Mouse (Mus musculus): ENCODE results near the gene Cacna1s. TPM values are rescaled to one million over a fixed set of nuclear protein-coding genes. Genes with fewer than 3 reads are reported as not detected.

Gene Cacna1s
- polyA plus RNA-seq, 1 experiment from 2014 or later: 1.2 TPM

DNA sequence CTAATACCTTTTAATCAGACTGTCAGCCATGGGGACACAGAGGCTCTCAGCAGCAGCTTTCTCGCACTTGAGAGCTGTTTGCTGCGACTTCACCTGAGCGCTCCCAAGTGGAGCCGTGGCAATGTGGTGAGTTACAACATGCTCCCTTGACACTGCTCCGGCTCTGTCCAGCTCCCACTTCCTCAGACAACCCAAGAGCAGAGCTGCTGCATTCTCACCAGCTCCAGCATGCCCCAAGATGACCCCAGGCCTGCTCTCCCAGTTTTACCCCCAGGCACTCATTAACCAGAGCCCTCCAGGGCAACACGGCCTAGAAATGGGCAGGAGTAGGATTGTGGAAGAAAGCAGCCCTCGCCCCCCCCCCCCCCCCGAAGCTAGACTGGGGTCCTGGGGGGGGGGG is 20.9 kb upstream of the Cacna1s start:
- Histone ChIP-seq H3K4me1 (peaks cover 7% of the 10 kb centered on the region; the same call in 1 of the 2 replicates), H3K27ac (no peak overlapping the region), H3K9me3 (no peaks in the 10 kb centered on the region), H3K4me2 (replicated peaks) (no peak overlapping the region), H3K36me3 (peaks cover 85% of the 10 kb centered on the region), H3K4me3 (no peak overlapping the region), H3K9ac (no peak overlapping the region), H3K27me3 (no peaks in the 10 kb centered on the region)
- ATAC-seq (ENCODE audit: insufficient number of reproducible peaks, insufficient read depth, low FRiP score, low TSS enrichment): no peak
- 76% methylated on average over 7 of the region's 8 CpGs for WGBS

GRCm38 (mm10) chr1:136032961-136033360 is 19.6 kb upstream of the Cacna1s start:
- no peaks in the 10 kb centered on the region for H3K27me3 ChIP-seq
- no peaks in the 10 kb centered on the region for H3K9me3 ChIP-seq
- no peak overlapping the region for H3K9ac ChIP-seq
- H3K4me1 ChIP-seq: peaks cover 7% of the 10 kb centered on the region; the same call in 1 of the 2 replicates
- H3K4me3 ChIP-seq: no peak overlapping the region
- no peak for ATAC-seq (ENCODE audit: insufficient number of reproducible peaks, insufficient read depth, low FRiP score, low TSS enrichment)
- WGBS: 69% methylated on average over 7 of the region's 7 CpGs
- no peak overlapping the region for H3K27ac ChIP-seq
- no peak overlapping the region for H3K4me2 ChIP-seq (replicated peaks)
- H3K36me3 ChIP-seq: peaks cover 73% of the 10 kb centered on the region

GRCm38 (mm10) chr1:136038746-136039538 is 13.6 kb upstream of the Cacna1s start:
- Histone ChIP-seq H3K9me3 (no peaks in the 10 kb centered on the region), H3K4me2 (replicated peaks) (no peak overlapping the region), H3K9ac (no peak overlapping the region), H3K27ac (no peak overlapping the region), H3K27me3 (0 out of 2 replicates have a peak, but pooled peaks cover 3% of the 10 kb centered on the region), H3K4me3 (no peak overlapping the region), H3K36me3 (peaks cover 17% of the 10 kb centered on the region), H3K4me1 (peaks cover 15% of the 10 kb centered on the region)
- 78% methylated on average over 5 of the region's 5 CpGs for WGBS
- ATAC-seq (ENCODE audit: insufficient number of reproducible peaks, insufficient read depth, low FRiP score, low TSS enrichment): no peak

- Histone ChIP-seq H3K9me3 (no peaks in the 10 kb centered on the region), H3K36me3 (peaks cover 2% of the 10 kb centered on the region), H3K4me3 (0 out of 2 replicates have a peak overlapping the region, but pooled peaks have one; percentile 3), H3K9ac (no peak overlapping the region), H3K4me2 (replicated peaks) (peak overlapping the region; percentile 27), H3K4me1 (peaks cover 15% of the 10 kb centered on the region), H3K27me3 (0 out of 2 replicates have a peak, but pooled peaks cover 3% of the 10 kb centered on the region), H3K27ac (no peak overlapping the region)
- 14% methylated on average over 11 of the region's 11 CpGs for WGBS
- peak; percentile 61; the same call in 1 of the 2 replicates for ATAC-seq (ENCODE audit: insufficient number of reproducible peaks, insufficient read depth, low FRiP score, low TSS enrichment)
Measured at GRCm38 (mm10) chr1:136040452-136040851, 12.1 kb upstream of the Cacna1s start.

- H3K4me3 ChIP-seq: 0 out of 2 replicates have a peak overlapping the region, but pooled peaks have one; percentile 3
- H3K27me3 ChIP-seq: 0 out of 2 replicates have a peak, but pooled peaks cover 3% of the 10 kb centered on the region
- 31% methylated on average over 4 of the region's 4 CpGs for WGBS
- peak overlapping the region; percentile 27 for H3K4me2 ChIP-seq (replicated peaks)
- H3K9me3 ChIP-seq: no peaks in the 10 kb centered on the region
- no peak overlapping the region for H3K27ac ChIP-seq
- no peak overlapping the region for H3K9ac ChIP-seq
- H3K4me1 ChIP-seq: peaks cover 15% of the 10 kb centered on the region
- no peaks in the 10 kb centered on the region for H3K36me3 ChIP-seq
- no peak; the same call in 1 of the 2 replicates for ATAC-seq (ENCODE audit: insufficient number of reproducible peaks, insufficient read depth, low FRiP score, low TSS enrichment)
Measured at GRCm38 (mm10) chr1:136040874-136041273, 11.7 kb upstream of the Cacna1s start.

DNA sequence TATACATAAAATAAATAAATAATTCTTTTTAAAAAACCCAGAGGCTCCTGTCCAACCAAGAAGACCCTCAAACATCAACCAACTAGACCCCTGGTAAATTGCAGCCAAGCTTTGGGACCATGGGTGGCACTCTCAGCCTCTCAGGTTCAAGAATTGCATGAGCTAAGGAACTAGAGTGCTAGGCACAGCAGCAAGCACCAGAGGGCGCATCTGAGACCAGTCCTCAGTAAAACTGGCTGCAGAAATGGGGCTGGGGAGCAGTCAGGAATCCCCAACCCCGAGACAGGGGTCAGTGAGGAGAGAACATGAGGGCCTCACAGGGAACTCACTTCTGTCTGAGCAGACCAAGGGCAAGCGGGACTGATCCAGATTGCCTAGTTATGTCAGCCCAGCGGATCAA is 6.8 kb upstream of the Cacna1s start:
- Histone ChIP-seq H3K9me3 (no peaks in the 10 kb centered on the region), H3K9ac (no peak overlapping the region), H3K4me2 (replicated peaks) (no peak overlapping the region), H3K4me3 (no peak overlapping the region), H3K36me3 (no peaks in the 10 kb centered on the region), H3K27ac (no peak overlapping the region), H3K4me1 (peaks cover 9% of the 10 kb centered on the region), H3K27me3 (peaks cover 22% of the 10 kb centered on the region)
- WGBS: 9% methylated on average over 4 of the region's 4 CpGs
- ATAC-seq (ENCODE audit: insufficient number of reproducible peaks, insufficient read depth, low FRiP score, low TSS enrichment): no peak

GRCm38 (mm10) chr1:136047432-136047831 is 5.1 kb upstream of the Cacna1s start:
- H3K27me3 ChIP-seq: peaks cover 35% of the 10 kb centered on the region
- ATAC-seq (ENCODE audit: insufficient number of reproducible peaks, insufficient read depth, low FRiP score, low TSS enrichment): no peak
- H3K9me3 ChIP-seq: no peaks in the 10 kb centered on the region
- peaks cover 8% of the 10 kb centered on the region for H3K4me1 ChIP-seq
- WGBS: 9% methylated on average over 2 of the region's 2 CpGs
- no peak overlapping the region for H3K9ac ChIP-seq
- H3K4me2 ChIP-seq (replicated peaks): no peak overlapping the region
- H3K27ac ChIP-seq: no peak overlapping the region
- no peak overlapping the region for H3K4me3 ChIP-seq
- no peaks in the 10 kb centered on the region for H3K36me3 ChIP-seq

- 72% methylated on average over 9 of the region's 9 CpGs for WGBS
- no peak for ATAC-seq (ENCODE audit: insufficient number of reproducible peaks, insufficient read depth, low FRiP score, low TSS enrichment)
- Histone ChIP-seq H3K9me3 (no peaks in the 10 kb centered on the region), H3K4me1 (peaks cover 8% of the 10 kb centered on the region), H3K9ac (no peak overlapping the region), H3K4me3 (no peak overlapping the region), H3K27me3 (peaks cover 40% of the 10 kb centered on the region), H3K4me2 (replicated peaks) (no peak overlapping the region), H3K36me3 (no peaks in the 10 kb centered on the region), H3K27ac (no peak overlapping the region)
Measured at GRCm38 (mm10) chr1:136047894-136048293, 4.7 kb upstream of the Cacna1s start.

DNA sequence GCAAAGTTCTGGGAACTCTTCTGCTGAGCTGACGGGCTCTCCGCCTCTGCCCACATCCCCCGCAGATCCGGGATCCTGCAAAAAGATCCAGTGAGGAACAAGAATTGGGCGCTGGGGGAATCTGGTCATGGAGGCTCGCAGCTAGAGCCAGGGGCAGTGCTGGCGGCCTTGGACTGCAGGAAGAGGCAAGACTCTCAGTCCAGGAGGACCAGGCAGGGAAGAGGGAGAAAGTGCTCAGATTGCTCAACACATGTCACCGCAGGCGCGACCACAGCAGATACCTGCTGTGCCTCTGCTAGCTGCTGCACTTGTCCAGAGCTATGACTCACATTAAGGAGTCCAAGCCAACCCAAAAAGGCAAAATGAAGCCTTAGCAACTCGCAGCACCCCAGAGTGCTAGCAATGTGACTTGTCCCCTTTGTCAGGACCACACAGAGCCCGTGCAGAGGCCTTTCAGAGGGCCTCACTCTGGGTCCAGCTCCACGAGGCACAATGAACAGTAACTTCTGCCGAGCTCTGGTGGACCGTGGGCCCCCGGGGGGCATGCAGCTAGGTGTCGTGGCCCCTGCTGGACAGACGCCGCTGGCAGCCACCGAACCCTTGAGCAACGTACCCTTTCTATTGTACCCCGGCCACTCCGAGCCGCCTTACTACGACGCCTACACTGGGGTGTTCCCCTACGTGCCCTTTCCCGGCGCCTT is 2.1 kb upstream of the Cacna1s start, which contains the start of gene Ascl5:
TSS of gene Ascl5 (plus strand) at position 493 of the 701 bp plus-strand sequence.
- WGBS: 20% methylated on average over 29 of the region's 29 CpGs
- Histone ChIP-seq H3K9me3 (no peaks in the 10 kb centered on the region), H3K27me3 (peaks cover 45% of the 10 kb centered on the region), H3K4me1 (peaks cover 8% of the 10 kb centered on the region), H3K9ac (peak within 1 kb of the TSS; percentile 20; the same call in 1 of the 2 replicates), H3K27ac (no peak within 1 kb of the TSS), H3K4me3 (peak within 1 kb of the TSS; percentile 30), H3K36me3 (no peaks in the 10 kb centered on the region), H3K4me2 (replicated peaks) (peak within 1 kb of the TSS; percentile 57)
- ATAC-seq (ENCODE audit: insufficient number of reproducible peaks, insufficient read depth, low FRiP score, low TSS enrichment): no peak

DNA sequence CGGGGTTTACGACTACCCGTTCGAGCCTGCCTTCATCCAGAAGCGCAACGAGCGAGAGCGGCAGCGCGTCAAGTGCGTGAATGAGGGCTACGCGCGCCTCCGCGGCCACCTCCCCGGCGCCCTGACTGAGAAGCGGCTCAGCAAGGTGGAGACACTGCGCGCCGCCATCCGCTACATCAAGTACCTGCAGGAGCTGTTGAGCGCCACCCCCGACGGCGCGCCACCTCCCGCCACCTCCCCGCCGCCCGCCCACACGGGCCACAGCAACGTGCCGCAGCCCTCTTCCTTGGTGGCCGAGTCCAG is 1.6 kb upstream of the Cacna1s start:
- H3K36me3 ChIP-seq: no peaks in the 10 kb centered on the region
- ATAC-seq (ENCODE audit: insufficient number of reproducible peaks, insufficient read depth, low FRiP score, low TSS enrichment): 0 out of 2 replicates have a peak, but pooled peaks have one; percentile 6
- H3K9ac ChIP-seq: peak overlapping the region; percentile 20; the same call in 1 of the 2 replicates
- peak overlapping the region; percentile 57 for H3K4me2 ChIP-seq (replicated peaks)
- no peaks in the 10 kb centered on the region for H3K9me3 ChIP-seq
- peaks cover 8% of the 10 kb centered on the region for H3K4me1 ChIP-seq
- 1% methylated on average over 36 of the region's 36 CpGs for WGBS
- no peak overlapping the region for H3K27ac ChIP-seq
- H3K27me3 ChIP-seq: peaks cover 45% of the 10 kb centered on the region
- peak overlapping the region; percentile 30 for H3K4me3 ChIP-seq

DNA sequence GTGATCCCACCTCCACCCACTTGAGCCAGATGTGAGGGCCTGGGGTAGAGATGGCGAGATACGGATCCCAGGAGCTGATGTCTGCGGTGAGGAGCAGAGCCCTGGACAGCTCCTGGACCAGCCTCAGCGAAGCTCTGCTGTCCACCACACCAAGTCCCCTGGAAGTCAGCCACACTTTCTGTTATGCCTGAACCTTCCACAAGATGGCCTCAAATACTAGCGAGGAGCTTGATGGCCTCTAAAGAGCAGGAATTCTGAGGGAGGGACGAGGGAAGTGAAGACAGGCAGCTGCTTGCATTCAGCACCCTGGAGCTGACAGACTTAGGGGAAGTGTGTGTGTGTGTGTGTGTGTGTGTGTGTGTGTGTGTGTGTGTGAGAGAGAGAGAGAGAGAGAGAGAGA is 1.1 kb upstream of the Cacna1s start:
- H3K36me3 ChIP-seq: no peaks in the 10 kb centered on the region
- peaks cover 8% of the 10 kb centered on the region for H3K4me1 ChIP-seq
- peak overlapping the region; percentile 57 for H3K4me2 ChIP-seq (replicated peaks)
- H3K9me3 ChIP-seq: no peaks in the 10 kb centered on the region
- peak overlapping the region; percentile 30 for H3K4me3 ChIP-seq
- no peak overlapping the region for H3K27ac ChIP-seq
- peak; percentile 48 for ATAC-seq (ENCODE audit: insufficient number of reproducible peaks, insufficient read depth, low FRiP score, low TSS enrichment)
- H3K27me3 ChIP-seq: peaks cover 45% of the 10 kb centered on the region
- WGBS: 0% methylated on average over 6 of the region's 6 CpGs
- H3K9ac ChIP-seq: no peak overlapping the region

DNA sequence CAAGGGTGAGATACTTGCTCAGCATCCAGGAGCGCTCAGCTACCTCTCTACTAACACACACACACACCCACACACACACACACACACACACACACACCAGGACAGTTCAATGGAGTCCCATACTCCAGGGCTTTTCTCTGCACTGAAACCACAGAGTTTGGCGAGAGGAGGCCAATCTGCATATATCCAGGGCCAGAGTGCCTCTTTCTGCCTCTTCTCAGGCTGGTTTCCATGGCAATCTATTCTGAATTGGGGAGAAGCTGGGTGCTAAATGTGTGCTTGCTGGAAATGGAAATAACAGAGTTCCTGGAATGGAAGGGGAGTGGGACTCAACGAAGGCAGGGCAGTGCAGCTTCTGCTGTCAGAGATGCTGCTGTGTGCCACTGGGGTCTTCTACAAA is 3.2 kb downstream of the Cacna1s start:
- H3K36me3 ChIP-seq: no peaks in the 10 kb centered on the region
- H3K27ac ChIP-seq: no peak overlapping the region
- H3K27me3 ChIP-seq: peaks cover 25% of the 10 kb centered on the region
- no peak overlapping the region for H3K9ac ChIP-seq
- no peaks in the 10 kb centered on the region for H3K9me3 ChIP-seq
- no peak overlapping the region for H3K4me3 ChIP-seq
- no peak overlapping the region for H3K4me2 ChIP-seq (replicated peaks)
- WGBS: 67% methylated on average over 3 of the region's 3 CpGs
- H3K4me1 ChIP-seq: peaks cover 6% of the 10 kb centered on the region
- ATAC-seq (ENCODE audit: insufficient number of reproducible peaks, insufficient read depth, low FRiP score, low TSS enrichment): no peak
